Mouse (Mus musculus): Measurements from ENCODE around the gene Ror2.
"Not testable (repeated sequence)": the region's sequence is repeated elsewhere in the genome, so short reads cannot be mapped to it uniquely, and the experiment has no call there.

The Ror2 gene

DNA sequence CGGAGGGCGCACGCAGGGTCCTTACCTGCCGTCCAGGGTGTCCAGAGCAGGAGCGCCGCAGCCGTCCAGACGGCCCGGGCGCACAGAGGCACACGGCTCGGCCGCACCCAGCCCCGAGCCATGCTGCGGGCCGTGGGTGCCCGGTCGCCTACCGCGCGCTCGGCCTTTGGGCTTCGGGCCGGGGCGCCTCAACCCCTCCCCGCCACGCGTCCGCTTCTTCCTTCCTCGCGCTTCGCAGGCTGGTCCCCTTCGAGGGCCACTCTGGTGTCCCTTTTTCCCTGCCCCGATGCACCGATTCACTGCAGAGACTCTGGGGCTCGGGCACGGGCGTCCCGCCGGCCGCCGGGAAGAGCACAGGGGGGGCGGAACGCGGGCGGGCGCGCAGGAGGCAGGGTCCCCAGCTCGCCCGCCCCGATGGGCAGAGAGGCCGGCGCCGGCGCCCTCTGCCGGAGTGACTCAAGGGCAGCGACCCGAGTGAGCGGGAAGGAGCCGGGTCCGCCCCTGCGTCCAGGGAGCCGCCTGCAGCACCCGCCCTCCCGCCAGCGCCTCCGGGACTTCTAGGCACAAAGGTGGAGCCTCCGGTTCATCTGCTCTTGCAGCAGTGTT is at the start of gene Ror2:
Ror2 (minus strand) TSS at position 369 of the 606 bp plus-strand sequence.
- DNase-seq (ENCODE audit: low read depth, low spot score) = peak; percentile 36

DNA sequence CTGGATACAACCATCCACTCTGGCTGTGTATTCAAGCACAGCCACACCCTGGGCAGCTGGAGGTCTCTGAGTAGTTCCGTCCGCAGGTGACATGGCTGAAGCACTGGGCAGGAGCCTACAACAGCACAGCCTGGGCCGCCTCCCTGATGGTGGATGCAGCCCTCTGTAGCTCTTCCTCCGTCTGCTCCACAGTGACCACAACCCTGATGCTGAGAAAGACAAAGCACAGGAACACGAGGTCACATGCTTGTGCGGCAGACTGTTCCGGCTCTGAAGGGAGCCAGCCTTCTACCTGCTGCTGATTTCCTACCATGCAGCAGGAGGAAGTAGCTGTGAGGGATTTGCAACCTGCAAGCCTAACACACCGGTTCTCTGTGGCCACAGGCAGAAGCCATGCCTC is 47.8 kb upstream of the Ror2 start:
- DNase-seq (ENCODE audit: low read depth, low spot score) = no peak

DNA sequence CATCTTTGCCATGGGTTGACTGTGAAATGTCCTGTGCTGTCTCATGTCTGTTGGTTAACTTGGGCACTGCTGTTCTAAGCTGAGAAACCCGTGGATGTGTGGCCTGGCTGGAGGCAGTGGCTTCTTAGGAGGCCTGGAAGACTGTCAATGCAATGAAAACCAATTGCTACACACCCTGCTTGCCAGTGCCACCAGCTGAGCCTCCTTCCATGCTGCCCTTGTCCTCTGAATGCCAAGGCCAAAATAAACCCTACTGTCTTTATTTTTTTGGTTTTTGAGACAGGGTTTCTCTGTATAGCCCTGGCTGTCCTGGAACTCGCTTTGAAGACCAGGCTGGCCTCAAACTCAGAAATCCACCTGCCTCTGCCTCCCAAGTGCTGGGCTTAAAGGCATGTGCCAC is 44.3 kb upstream of the Ror2 start:
- no peak for DNase-seq (ENCODE audit: low read depth, low spot score)

DNA sequence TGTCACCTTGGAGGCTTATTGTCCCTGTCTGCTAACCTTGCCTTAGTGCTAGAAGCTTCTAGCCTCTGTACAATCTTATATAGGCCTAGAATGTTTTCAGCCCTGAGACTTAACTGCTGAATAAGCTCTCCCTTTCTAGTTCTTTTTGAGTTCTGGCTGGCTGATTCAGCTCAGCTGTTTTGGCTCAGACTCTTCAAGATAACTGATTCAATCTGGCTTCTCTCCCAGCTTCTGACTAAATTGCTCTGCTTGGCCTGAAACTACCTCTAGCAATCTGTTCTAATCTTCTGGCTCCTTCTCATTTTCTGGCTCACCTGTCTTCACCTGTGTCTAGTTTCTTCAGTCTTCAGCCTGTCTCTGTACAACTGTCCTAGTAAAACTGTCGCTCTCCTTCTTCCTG is 39.6 kb upstream of the Ror2 start:
- no peak for DNase-seq (ENCODE audit: low read depth, low spot score)

DNA sequence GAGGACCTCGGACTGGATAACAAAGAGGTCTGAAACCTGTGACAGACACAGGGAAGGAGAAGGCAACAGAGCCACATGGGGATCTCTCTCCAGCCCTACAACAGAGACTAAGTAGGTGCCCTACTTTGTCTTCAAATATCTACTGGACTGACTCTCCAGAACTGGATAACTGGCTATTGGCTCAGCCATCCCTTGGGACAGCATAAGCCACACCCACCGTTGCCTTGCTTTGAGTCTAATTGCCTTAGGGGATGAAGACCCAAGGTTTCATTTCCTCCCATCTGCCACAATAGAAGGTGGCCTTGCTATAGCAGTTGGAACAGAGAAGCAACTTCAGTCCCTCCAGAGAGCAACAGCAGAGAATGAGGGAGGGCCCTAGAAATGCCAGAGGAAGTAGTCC is 37.7 kb upstream of the Ror2 start:
- no peak for DNase-seq (ENCODE audit: low read depth, low spot score)

DNA sequence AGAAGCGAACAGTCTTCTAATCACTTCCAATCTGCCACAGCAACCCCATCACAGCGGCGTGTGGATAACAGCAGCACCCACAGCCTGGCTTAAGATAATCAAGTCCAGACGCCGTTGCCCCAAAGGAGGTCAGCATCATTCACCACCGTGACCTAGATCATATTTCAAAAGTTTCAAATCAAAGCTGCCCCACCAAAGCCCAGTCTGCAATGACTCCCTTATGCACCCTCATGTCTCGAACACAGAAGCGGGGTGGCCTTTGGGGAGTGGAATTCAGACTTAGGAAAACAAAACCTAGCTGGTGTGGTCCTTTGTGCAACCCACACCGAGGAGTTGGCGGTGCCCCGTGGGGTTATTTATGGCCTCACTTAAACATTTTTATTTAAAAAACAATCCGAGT is 35.0 kb upstream of the Ror2 start:
- no peak for DNase-seq (ENCODE audit: low read depth, low spot score)

DNA sequence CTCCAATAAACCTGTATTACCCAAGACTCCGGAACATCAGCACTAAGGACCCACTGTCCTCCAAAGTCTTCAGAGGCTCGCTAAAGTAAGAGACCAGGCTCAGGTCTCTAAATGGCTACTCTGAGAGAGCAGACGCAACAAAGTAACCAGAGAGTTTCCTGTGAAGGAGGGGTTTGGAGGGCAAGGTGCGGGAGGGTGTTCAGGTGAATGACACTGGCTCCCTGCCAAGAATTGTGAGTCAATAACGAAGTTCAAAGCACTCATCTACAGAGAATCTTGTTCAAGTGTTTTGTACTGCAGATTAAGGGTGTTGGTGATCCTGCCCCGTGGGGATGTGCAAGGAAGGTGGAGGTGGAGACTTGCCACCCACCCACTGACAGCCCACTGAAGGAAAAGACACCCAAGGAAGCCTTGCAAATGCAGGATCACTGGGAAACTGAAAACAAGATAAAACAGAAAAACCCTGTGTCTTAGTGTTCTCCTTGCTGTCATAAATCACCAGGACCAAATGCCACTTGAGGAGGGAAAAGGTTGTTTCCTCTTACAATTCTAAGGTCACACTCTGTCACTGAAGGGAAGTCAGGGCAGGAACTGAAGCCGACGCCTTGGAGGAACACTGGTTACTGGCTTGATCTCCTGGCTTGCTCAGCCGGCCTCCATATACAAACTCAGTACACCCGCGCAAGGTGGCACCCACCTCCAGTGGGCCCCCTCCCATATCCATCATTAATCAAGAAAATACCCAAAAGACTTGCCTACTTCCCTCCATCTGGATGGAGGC is 30.8 kb upstream of the Ror2 start:
- no peak for DNase-seq (ENCODE audit: low read depth, low spot score)

DNA sequence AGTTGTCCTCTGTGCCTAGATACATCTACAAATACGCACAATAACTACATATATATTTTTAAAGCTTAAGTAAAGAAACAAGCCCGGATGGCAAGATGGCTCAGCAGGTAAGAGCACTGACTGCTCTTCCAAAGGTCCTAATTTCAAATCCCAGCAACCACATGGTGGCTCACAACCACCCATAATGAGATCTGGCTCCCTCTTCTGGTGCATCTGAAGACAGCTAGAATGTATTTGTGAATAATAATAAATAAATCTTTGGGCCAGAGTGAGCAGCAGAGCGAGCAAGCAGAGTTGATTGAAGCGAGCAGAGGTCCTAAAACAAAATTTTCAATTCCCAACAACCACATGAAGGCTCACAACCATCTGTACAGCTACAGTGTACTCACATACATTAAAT is 29.8 kb upstream of the Ror2 start:
- not testable (repeated sequence) for DNase-seq (ENCODE audit: low read depth, low spot score)

DNA sequence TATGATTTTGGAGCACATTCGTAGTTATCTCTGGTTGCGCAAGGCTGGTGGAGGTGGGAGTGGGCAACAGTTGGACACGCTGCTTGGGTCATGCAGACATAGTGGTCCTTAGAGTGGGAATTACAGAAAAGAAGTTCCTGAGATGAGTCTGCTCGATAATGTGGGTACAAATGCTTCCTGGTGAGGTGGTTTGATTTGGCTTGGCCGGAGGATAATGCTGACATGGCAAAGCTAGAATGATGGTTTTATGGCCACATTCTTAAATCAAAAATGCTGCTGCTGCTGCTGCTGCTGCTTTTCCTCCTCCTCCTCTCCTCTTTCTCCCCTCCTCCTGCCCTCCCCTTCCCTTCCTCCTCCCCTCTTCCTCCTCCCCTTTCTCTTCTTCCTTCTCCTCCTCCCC is 24.5 kb upstream of the Ror2 start:
- no peak for DNase-seq (ENCODE audit: low read depth, low spot score)

DNA sequence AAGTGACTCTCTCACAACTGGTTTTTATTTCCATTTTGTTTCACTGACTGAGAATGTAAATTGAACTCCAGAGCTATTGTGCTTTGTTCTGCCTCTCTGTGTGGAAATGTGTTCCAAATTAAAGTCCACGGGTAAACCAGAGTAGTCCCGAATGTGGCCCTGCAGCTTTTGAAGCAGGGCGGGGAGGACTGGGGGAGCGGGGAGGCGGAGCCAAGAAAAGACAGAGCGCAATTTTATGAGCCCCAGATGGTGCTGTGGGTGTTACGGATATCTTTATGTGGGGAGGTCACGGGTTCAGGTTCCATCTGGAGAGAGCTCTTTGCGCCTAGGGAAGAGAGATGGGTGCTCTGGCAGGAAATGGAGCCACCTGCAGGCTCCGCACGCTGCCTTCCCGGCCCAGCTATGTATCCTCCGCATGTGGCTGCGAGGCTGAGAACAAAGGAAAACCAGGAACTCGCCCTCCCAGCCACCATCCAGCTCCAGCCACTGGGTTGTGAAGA is 23.8 kb upstream of the Ror2 start:
- no peak for DNase-seq (ENCODE audit: low read depth, low spot score)

DNA sequence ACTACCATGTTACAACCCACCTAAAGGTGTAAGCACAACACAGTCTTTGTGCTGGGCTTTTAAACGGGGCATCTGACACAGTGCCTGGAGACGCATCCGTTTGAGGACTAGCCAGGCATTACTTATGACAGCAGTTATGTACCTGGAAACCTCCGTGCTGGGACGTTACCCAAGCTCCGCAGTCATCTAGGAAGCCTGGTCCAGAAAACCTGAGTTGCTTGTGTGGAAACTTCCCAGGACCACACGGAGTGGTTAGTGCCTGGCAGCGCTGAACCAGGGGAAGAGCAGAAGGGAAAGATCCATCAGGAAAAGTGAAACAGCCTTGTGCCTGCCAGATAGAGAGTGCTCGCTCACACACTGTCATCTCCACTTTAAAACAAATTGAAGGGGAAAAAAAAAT is 23.2 kb upstream of the Ror2 start:
- no peak for DNase-seq (ENCODE audit: low read depth, low spot score)

DNA sequence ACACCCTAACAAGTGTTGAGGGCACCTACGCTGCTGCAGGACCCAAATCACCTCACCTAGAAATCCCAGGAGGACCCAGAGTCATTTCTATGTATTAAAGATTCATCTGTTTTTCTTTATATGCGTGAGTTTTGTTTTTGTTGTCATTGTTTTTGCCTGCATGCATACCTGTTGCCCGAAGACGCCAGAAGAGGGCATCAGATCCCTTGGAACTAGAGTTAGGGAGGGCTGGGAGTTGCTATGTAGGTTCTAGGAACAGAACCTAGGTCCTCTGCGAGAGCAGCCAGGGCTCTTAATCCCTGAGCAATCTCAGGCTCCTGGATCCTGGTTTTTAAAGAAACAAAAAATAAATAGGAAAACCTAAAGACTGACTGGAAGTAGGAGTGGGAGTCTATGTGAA is 20.9 kb upstream of the Ror2 start:
- no peak for DNase-seq (ENCODE audit: low read depth, low spot score)

DNA sequence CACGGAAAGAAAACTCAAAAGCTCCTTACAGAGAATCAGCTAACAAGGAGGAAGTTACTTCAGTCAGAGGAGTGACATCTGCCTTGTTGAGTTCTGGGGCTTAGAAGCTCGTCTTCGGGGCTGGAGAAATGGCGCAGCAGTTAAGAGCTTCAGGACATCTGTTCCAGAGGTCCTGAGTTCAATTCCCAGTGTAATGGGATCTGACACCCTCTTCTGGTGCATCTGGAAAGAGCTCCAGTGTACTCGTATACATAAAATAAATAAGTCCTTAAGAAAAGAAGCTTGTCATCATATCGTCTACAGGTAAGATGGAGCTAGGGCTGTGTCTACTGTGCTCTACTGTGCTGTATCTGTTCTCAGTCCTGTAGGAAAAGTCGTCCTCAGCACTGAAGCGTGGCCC is 19.3 kb upstream of the Ror2 start:
- DNase-seq (ENCODE audit: low read depth, low spot score) = no peak

DNA sequence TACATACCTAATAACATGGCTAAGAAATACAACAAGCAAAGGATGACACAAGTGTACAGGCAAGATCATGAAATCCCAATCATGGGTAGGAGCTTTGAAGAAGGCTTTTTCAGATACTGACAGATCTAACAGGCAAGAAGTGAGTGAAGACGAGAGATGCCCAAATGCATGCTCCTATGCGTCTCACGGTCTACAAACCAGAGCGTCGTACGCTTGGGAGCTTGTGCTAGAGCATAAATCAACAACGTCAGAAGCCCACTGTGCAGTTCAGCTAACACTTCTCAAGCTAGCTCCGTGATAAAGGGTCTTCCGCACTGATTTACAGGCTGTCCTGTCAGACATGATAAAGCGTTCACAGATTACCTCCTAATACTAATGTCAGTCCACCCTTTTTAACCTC is 16.8 kb upstream of the Ror2 start:
- no peak for DNase-seq (ENCODE audit: low read depth, low spot score)

DNA sequence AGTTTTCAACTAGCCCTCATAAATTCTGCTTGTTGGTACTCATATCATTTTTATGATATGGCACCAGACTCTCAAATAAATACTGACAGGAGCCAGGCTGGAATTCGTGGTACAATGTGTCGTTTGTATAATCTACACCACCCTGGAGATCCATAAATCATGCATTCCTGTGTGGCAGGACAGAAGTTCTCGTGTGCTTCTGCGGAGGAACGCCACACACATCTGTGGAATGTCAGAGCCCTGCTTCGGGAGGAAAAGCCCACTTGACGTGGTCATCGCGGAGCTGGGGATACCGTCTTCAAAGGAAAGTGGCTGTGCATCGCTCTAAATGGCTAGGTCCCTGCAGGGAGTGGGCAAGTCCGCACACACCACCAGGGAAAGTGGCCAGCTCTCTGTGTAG is 7.1 kb upstream of the Ror2 start:
- DNase-seq (ENCODE audit: low read depth, low spot score) = no peak

DNA sequence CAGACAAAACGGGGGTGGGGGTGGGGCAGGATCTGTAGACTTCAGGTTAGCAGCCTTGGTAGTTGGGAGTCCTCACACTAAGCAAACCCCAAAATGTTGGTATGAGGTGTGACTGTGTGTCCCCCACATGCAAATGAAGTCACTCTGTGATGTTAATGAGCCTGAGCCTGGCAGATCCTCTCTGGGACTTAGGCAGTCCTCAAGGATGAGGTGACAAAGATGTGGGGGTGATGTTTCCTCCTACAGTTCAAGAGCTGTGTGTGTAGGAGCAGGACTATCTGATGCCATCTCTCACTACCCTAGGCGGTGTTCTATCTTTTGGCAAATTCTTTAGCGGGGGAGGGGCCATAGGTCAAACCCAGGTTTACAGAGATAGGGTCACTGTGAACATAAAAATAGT is 6.3 kb upstream of the Ror2 start:
- no peak for DNase-seq (ENCODE audit: low read depth, low spot score)

DNA sequence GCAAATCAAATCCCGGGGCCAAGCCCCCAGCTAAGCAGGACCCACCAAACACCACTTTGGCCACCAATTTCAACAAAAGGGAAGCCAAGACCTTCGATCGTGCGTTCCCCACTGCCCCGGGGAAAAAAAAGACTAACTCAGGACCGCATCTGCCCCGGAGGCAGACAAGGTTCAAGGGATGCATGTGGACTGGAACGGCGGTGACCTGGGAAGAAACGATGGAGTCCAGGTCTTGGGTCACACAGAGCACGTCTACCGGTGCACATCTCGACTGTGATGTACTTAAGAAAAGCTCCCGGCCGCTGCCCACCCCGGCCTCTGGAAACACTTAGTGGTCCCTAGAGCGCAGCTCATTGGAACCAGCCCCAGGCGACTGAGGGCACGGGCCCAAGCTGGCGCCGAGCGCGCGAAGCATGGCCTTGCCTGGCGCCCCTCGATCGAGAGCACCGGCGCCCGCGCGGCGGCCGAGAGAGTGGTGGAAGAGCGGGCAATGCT is 616 bp downstream of the Ror2 start:
- no peak for DNase-seq (ENCODE audit: low read depth, low spot score)

DNA sequence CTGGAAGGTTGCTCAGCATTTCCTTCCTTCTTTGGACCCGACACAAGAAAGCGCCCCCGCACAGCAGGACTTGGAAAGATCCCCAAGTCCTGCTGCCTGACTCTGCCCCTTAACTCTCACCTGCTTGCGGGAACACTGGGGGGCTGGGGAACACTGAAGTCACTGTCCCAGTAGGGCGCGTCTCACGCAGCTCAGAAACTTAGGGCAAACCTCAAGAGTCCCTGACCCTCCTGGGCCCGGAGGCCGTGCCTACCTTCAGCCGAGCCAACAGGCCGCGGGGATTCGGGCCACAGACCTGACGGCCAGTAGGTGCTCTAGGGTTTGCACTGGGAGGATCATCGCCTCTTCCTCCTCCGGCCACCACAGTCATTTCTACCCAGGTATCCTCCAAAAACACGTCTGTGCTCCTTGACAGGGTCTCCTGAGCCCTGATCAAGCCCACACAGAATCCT is 1.2 kb downstream of the Ror2 start:
- DNase-seq (ENCODE audit: low read depth, low spot score) = no peak

DNA sequence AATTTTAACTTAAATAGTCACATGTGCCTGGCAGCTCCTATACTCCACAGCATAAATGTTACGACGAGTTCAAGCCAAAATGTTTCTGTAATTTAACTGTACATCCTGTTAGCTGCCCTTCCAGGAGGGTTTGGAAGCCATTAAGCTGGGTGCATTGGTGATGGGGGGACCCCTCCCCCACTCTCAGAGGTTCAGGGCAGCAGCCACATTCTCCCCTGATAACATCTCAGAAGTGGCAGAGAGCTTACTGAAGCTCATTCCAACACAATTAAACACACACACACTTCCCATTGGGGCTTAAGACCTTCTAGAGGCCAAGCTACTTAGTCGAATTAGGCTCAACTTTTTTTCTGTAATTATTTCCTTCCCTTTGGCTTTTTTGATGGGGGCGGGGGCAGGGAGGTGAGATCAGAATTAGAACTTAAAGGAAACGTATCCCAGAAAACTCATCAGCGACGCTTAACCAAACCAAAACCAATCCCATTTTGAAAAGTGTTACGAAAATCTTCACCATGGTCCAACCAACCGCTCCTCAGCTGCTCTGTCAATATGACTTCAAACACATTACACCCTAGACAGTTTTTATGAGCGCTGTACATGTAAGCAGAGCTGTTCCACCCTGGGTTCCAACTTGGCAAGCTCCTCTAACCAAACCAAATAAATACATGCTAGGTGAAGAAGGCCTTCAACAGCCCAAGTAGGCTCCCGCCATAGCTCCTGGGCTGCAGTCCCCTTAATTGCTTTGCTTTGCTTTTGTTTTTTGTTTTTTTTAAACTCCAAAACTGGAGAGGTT is 4.1 kb downstream of the Ror2 start:
- no peak for DNase-seq (ENCODE audit: low read depth, low spot score)

DNA sequence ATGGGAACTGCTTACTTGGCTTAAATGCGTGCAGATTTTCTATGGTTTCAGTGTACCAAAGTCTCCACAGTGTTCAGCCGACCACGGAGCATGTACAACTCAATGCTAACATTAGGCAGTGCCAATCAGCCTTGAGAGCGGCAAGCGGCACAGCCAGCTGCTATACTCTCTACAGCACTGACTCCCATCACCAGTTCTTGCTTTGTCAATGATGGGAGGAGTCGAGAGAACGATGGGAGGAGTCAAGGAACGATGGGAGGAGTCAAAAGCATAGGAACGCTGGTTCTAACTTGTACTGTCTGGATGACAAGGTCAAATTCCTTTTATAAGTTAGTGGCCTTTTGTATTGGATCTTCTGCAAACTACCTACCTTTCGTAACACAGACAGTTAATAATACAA is 7.0 kb downstream of the Ror2 start:
- DNase-seq (ENCODE audit: low read depth, low spot score) = no peak

DNA sequence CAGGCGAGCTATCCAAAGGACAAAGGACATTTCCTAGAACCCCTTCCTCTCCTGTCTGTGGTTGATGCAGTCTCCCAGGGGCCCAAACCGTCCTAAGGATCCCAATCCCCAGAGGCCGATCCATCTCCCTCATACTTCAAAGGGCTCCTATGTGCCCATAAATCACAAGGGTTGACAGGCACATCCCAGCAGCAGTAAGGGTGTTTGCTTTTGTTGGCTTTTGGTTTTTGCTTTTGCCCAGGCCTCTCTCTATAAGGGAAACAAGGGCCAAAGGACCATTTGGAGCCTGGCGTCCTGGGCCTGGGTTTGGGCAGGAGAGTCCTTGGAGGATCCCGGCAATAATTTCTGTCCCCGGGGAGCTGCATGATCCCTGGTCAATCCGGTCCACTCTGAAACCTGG is 9.5 kb downstream of the Ror2 start:
- no peak for DNase-seq (ENCODE audit: low read depth, low spot score)

DNA sequence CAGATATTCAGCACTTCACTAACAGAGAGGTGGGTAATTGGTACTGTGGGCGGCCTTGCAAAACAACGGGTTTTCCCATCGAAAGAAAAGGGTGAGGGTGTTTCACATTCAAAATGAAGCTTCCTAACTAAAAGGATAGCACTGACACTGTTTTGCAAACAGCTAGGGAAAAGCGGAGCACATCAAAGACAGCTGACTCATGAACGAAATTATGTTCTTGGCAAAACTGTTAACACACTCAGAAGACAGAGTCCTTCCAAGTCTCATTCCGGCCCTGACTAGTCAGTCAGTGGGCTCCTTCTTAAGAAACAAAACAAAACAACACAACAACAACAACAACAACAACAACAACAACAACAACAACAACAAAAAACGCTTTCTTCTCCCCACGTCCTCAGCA is 10.1 kb downstream of the Ror2 start:
- peak; percentile 66 for DNase-seq (ENCODE audit: low read depth, low spot score)

Measured in skeletal muscle tissue, adult 2 months (tissue).